Mouse (Mus musculus) stomach, embryonic 15.5 days (tissue): ENCODE measurements around the gene Mtr. TPM values are rescaled to one million over a fixed set of nuclear protein-coding genes. Genes with fewer than 3 reads are reported as not detected.

Experiments used
- ATAC-seq: fragments of 200-750 bp; cut with Nextera tagmentation; 2 replicates; pipeline ENCODE4 v1.8.0; 2017; ENCODE audit warnings: low read depth, moderate number of reproducible peaks, moderate TSS enrichment; ENCODE audit not compliant: insufficient read depth, low FRiP score
- H3K27ac ChIP-seq: fragments of 300-500 bp; sonication (generic); 2 replicates; pipeline ENCODE4 v1.5.1; 2015; ENCODE audit warnings: mild to moderate bottlenecking, inconsistent platforms
- H3K27me3 ChIP-seq: fragments of 300-500 bp; sonication (generic); replicated peaks from 2 replicates; pipeline ENCODE4 v1.6.1; 2015; ENCODE audit warnings: inconsistent platforms
- H3K36me3 ChIP-seq: fragments of 300-500 bp; sonication (generic); 2 replicates; pipeline ENCODE4 v1.6.1; 2015; ENCODE audit warnings: inconsistent platforms
- H3K4me1 ChIP-seq: fragments of 300-500 bp; sonication (generic); 2 replicates; pipeline ENCODE4 v1.6.1; 2015; ENCODE audit warnings: inconsistent platforms
- H3K4me2 ChIP-seq: fragments of 300-500 bp; sonication (generic); 2 replicates; pipeline ENCODE4 v1.6.1; 2015; ENCODE audit warnings: mild to moderate bottlenecking, inconsistent platforms
- H3K4me3 ChIP-seq: fragments of 300-500 bp; sonication (generic); replicated peaks from 2 replicates; pipeline ENCODE4 v1.5.1; 2015; ENCODE audit warnings: inconsistent platforms
- H3K9ac ChIP-seq: fragments of 300-500 bp; sonication (generic); 2 replicates; pipeline ENCODE4 v1.6.1; 2015; ENCODE audit warnings: inconsistent platforms
- H3K9me3 ChIP-seq: fragments of 300-500 bp; sonication (generic); 2 replicates; pipeline ENCODE4 v1.6.1; 2016; ENCODE audit warnings: inconsistent platforms
- WGBS: fragments of 180-500 bp; shearing (Covaris S2); methylation state at CpG from one replicate; pipeline ENCODE4 v1.1.7; 2015; 5-methylcytosine and 5-hydroxymethylcytosine counted together
- polyA plus RNA-seq: library from polyadenylated mRNA; unstranded; fragments of >200 nt; fragmentation: Nextera tagmentation; extraction: Ambion mirVana; gene quantifications from 2 replicates; pipeline ENCODE4 v1.2.1, GENCODE M21; 2015

The Mtr gene
- polyA plus RNA-seq, 1 experiment from 2014 or later: 9.6 TPM

- Histone ChIP-seq H3K4me1 (no peaks in the 10 kb centered on the region), H3K4me2 (no peak overlapping the region), H3K9me3 (no peaks in the 10 kb centered on the region), H3K9ac (no peak overlapping the region), H3K27ac (no peak overlapping the region), H3K36me3 (no peaks in the 10 kb centered on the region), H3K4me3 (no peak overlapping the region), H3K27me3 (no peaks in the 10 kb centered on the region)
- ATAC-seq: no peak
- 55% methylated on average over 3 of the region's 3 CpGs for WGBS
Measured at GRCm38 (mm10) chr13:12272953-12273352, 15.0 kb upstream of the Mtr start.

GRCm38 (mm10) chr13:12267971-12268370, 10.1 kb upstream of the Mtr start:
- no peak for ATAC-seq
- Histone ChIP-seq H3K9me3 (no peaks in the 10 kb centered on the region), H3K27me3 (no peaks in the 10 kb centered on the region), H3K27ac (no peak overlapping the region), H3K9ac (no peak overlapping the region), H3K4me2 (no peak overlapping the region), H3K4me3 (no peak overlapping the region), H3K4me1 (no peaks in the 10 kb centered on the region), H3K36me3 (no peaks in the 10 kb centered on the region)
- WGBS: 85% methylated on average over 3 of the region's 3 CpGs

- Histone ChIP-seq H3K4me2 (no peak overlapping the region), H3K4me3 (no peak overlapping the region), H3K9ac (no peak overlapping the region), H3K4me1 (no peaks in the 10 kb centered on the region), H3K36me3 (no peaks in the 10 kb centered on the region), H3K9me3 (no peaks in the 10 kb centered on the region), H3K27ac (no peak overlapping the region), H3K27me3 (no peaks in the 10 kb centered on the region)
- no peak for ATAC-seq
- WGBS: 42% methylated on average over 3 of the region's 3 CpGs
Measured at GRCm38 (mm10) chr13:12267097-12267496, 9.2 kb upstream of the Mtr start.

DNA sequence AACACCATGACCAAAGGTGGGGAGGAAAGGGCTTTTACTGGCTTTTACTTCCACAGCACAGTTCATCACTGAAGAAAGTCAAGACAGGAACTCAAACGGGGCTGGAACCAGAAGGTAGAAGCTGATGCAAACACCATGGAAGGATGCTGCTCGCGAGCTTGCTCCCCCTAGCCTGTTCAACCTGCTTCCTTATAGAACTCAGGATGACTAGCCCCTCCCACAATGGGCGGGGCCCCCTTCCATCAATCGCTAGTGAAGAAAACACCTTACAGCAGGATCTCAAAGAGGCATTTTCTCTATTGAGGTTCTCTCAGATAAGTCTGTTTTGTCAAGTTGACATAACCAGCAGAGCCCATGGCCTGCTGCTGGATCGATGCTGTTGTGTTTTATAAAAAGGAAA, 6.1 kb upstream of the Mtr start:
- H3K4me3 ChIP-seq: no peak overlapping the region
- H3K4me1 ChIP-seq: no peaks in the 10 kb centered on the region
- no peak overlapping the region for H3K27ac ChIP-seq
- H3K4me2 ChIP-seq: no peak overlapping the region
- H3K36me3 ChIP-seq: no peaks in the 10 kb centered on the region
- no peak for ATAC-seq
- no peaks in the 10 kb centered on the region for H3K9me3 ChIP-seq
- no peak overlapping the region for H3K9ac ChIP-seq
- no peaks in the 10 kb centered on the region for H3K27me3 ChIP-seq
- 71% methylated on average over 6 of the region's 6 CpGs for whole genome bisulfite sequencing

- Histone ChIP-seq H3K4me2 (no peak overlapping the region), H3K9ac (no peak overlapping the region), H3K27me3 (no peaks in the 10 kb centered on the region), H3K4me3 (no peak overlapping the region), H3K27ac (no peak overlapping the region), H3K4me1 (no peaks in the 10 kb centered on the region), H3K36me3 (no peaks in the 10 kb centered on the region), H3K9me3 (no peaks in the 10 kb centered on the region)
- ATAC-seq: no peak
Measured at GRCm38 (mm10) chr13:12261505-12261904, 3.6 kb upstream of the Mtr start.

- peak overlapping the region; percentile 61; the same call in 1 of the 2 replicates for H3K9ac ChIP-seq
- ATAC-seq: no peak
- WGBS: 14% methylated on average over 10 of the region's 10 CpGs
- H3K36me3 ChIP-seq: no peaks in the 10 kb centered on the region; the same call in 1 of the 2 replicates
- peak overlapping the region; percentile 59 for H3K4me2 ChIP-seq
- peak overlapping the region; percentile 84 for H3K4me3 ChIP-seq
- peak overlapping the region; percentile 90; the same call in 1 of the 2 replicates for H3K27ac ChIP-seq
- no peaks in the 10 kb centered on the region for H3K4me1 ChIP-seq
- no peaks in the 10 kb centered on the region for H3K9me3 ChIP-seq
- no peaks in the 10 kb centered on the region for H3K27me3 ChIP-seq
Measured at GRCm38 (mm10) chr13:12256871-12257390, 982 bp downstream of the Mtr start.

DNA sequence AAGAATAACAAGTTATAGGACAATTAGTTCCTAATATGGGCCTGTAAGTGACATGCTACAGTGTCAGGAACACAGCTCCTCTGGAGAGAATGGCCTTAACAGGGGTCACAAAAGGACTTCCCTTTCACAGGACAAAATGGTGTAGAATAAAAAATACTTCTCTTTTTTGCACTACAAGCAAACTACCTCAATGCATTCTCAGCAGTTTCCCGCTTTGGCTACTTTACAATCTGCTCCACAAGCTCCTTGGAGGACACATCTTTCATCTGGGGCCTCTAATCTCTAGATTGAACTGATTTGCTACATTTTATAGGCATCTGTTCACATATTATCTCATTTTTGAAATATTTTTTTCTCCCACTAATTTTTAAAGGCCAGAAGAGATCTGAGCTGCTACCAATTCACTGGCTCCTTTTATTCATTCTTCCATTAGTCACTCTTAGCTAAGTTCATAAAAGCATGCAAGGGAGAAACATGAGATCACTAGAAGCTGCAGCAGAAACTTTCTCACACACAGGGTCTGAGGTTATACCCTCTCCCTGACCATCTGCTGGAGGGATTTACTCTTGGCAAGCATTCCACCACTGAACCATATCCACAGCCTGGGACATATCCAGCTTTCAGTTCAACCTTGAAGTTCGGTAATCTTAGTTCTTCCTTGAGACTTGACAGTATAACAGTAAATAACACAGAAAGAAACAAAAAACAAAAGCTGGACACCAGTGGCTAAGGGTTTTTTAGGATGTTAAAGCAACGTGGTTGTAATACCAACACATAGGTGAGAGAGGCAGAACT, 1.8 kb downstream of the Mtr start:
- ATAC-seq: no peak
- Histone ChIP-seq H3K9me3 (no peaks in the 10 kb centered on the region), H3K27me3 (no peaks in the 10 kb centered on the region), H3K4me3 (peak overlapping the region; percentile 84; the same call in 1 of the 2 replicates), H3K27ac (no peak overlapping the region), H3K36me3 (no peaks in the 10 kb centered on the region; the same call in 1 of the 2 replicates), H3K9ac (no peak overlapping the region), H3K4me1 (no peaks in the 10 kb centered on the region), H3K4me2 (peak overlapping the region; percentile 59)
- 58% methylated on average over 3 of the region's 3 CpGs for WGBS

GRCm38 (mm10) chr13:12250496-12250895, 7.4 kb downstream of the Mtr start:
- H3K4me1 ChIP-seq: no peaks in the 10 kb centered on the region

GRCm38 (mm10) chr13:12249195-12249898, 8.6 kb downstream of the Mtr start:
- no peak overlapping the region for H3K4me2 ChIP-seq
- H3K36me3 ChIP-seq: peaks cover 5% of the 10 kb centered on the region; the same call in 1 of the 2 replicates
- H3K9me3 ChIP-seq: no peaks in the 10 kb centered on the region
- H3K4me3 ChIP-seq: no peak overlapping the region
- 75% methylated on average over 8 of the region's 8 CpGs for WGBS
- no peak overlapping the region for H3K9ac ChIP-seq
- no peaks in the 10 kb centered on the region for H3K4me1 ChIP-seq
- ATAC-seq: no peak
- no peak overlapping the region for H3K27ac ChIP-seq
- H3K27me3 ChIP-seq: no peaks in the 10 kb centered on the region

More at GRCm38 (mm10) chr13:12250496-12250895, 7.4 kb downstream of the Mtr start:
- peaks cover 5% of the 10 kb centered on the region; the same call in 1 of the 2 replicates for H3K36me3 ChIP-seq
- no peaks in the 10 kb centered on the region for H3K9me3 ChIP-seq
- ATAC-seq: no peak
- no peaks in the 10 kb centered on the region for H3K27me3 ChIP-seq
- H3K27ac ChIP-seq: no peak overlapping the region
- 89% methylated on average over 3 of the region's 3 CpGs for WGBS
- H3K4me3 ChIP-seq: no peak overlapping the region
- no peak overlapping the region for H3K9ac ChIP-seq
- H3K4me2 ChIP-seq: no peak overlapping the region

DNA sequence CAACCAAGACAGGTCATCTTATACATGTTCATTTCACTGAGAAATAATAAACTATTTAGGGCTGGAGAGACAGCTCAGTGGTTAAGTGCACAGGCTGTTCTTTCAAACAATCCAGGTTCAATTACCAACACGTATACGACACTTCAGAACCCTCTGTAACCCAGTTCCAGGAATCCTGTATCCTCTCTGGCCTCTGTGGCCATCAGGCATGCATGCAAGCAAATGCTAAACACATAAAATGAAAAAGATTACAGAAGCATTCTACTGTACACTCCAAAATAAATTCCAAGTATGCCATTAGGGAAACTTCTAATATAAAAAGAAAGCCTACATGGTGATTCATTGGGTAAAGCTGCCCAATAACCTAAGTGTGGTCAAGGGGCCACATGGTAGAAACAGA, 12.0 kb downstream of the Mtr start:
- no peak for ATAC-seq
- H3K27ac ChIP-seq: no peak overlapping the region
- H3K4me3 ChIP-seq: no peak overlapping the region
- no peak overlapping the region for H3K4me2 ChIP-seq
- 0 out of 2 replicates have a peak, but pooled peaks cover 11% of the 10 kb centered on the region for H3K36me3 ChIP-seq
- H3K9me3 ChIP-seq: no peaks in the 10 kb centered on the region
- H3K9ac ChIP-seq: no peak overlapping the region
- 88% methylated on average over 2 of the region's 2 CpGs for WGBS
- H3K27me3 ChIP-seq: no peaks in the 10 kb centered on the region
- H3K4me1 ChIP-seq: no peaks in the 10 kb centered on the region

GRCm38 (mm10) chr13:12243991-12244390, 13.9 kb downstream of the Mtr start:
- Histone ChIP-seq H3K27ac (no peak overlapping the region), H3K36me3 (peaks cover 13% of the 10 kb centered on the region; the same call in 1 of the 2 replicates), H3K9me3 (no peaks in the 10 kb centered on the region), H3K27me3 (no peaks in the 10 kb centered on the region), H3K4me2 (no peak overlapping the region), H3K9ac (no peak overlapping the region), H3K4me1 (no peaks in the 10 kb centered on the region), H3K4me3 (no peak overlapping the region)
- ATAC-seq: no peak
- 81% methylated on average over 4 of the region's 4 CpGs for WGBS

DNA sequence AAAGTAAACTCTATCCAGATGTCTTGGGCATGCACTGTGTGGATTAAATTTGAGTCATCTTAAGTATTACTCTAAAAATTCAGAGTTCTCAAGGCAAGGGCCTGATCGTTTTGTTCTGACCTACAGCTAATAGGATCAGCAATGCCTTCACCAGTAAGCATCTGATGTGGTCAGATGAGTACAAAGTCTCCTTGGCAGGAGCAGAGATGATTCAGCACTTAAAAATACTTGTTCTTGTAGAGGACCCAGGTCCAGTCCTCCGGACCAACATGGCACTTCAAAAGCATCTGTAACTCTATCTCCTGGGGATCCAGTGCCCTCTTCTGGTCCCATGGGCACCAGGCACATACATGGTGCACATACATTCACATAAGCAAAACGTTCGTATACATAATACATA, 25.8 kb downstream of the Mtr start:
- H3K9ac ChIP-seq: no peak overlapping the region
- H3K36me3 ChIP-seq: peaks cover 25% of the 10 kb centered on the region
- H3K4me3 ChIP-seq: no peak overlapping the region
- H3K4me1 ChIP-seq: no peaks in the 10 kb centered on the region
- H3K27ac ChIP-seq: no peak overlapping the region
- no peak for ATAC-seq
- H3K9me3 ChIP-seq: no peaks in the 10 kb centered on the region
- no peaks in the 10 kb centered on the region for H3K27me3 ChIP-seq
- no peak overlapping the region for H3K4me2 ChIP-seq
- 91% methylated on average over 4 of the region's 4 CpGs for WGBS
